Mouse (Mus musculus) thymus, adult 2 months (tissue): ENCODE measurements around the gene Ptprn.

Source experiments
- CTCF ChIP-seq: fragments of 200-500 bp; IDR thresholded peaks from 2 replicates; pipeline ENCODE4 v1.5.1; 2012; ENCODE audit warnings: mild to moderate bottlenecking, control low read depth, low read length, moderate library complexity, borderline replicate concordance; ENCODE audit not compliant: control insufficient read depth, poor library complexity, insufficient read depth; ENCODE audit errors: extremely low read depth
- POLR2A ChIP-seq: fragments of 200-500 bp; IDR thresholded peaks from 2 replicates; pipeline ENCODE4 v1.6.1; 2012; ENCODE audit warnings: mild to moderate bottlenecking, low read length, control low read depth, moderate library complexity; ENCODE audit not compliant: control insufficient read depth, poor library complexity, insufficient read depth; ENCODE audit errors: extremely low read depth

DNA sequence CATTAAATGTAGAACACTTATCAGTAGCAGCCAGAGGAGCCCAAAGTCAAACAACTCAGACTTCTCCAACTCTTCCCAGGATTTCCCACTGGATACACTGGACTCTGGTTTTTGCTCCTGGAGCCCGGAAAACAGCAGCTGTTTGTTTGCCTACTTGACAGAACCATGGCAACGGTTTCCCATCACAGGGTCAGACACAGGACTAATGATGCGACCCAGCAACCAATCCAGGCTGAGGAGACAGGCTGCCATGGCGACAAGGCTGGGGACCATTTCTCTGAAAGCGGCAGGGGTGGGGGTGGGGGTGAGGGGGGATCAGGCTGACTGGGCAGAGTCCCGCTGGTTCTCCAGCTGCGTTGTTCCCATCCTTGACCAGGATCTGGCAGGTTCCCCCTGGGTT is 25.1 kb upstream of the Ptprn start:
- no peak for TF ChIP-seq POLR2A
- no peak for TF ChIP-seq CTCF
